Mouse (Mus musculus) stomach, postnatal 0 days (tissue): ENCODE results near the gene Unc5b. TPM values are rescaled to one million over a fixed set of nuclear protein-coding genes. Genes with fewer than 3 reads are reported as not detected.

ENCODE experiments used
- ATAC-seq: fragments of 200-750 bp; cut with Nextera tagmentation; 2 replicates; pipeline ENCODE4 v1.8.0; 2017; ENCODE audit not compliant: low FRiP score, low TSS enrichment
- DNase-seq: peaks from one replicate; pipeline ENCODE4 v3.0.0-alpha.2; 2016; ENCODE audit warnings: low spot score
- H3K27ac ChIP-seq: fragments of 300-500 bp; sonication (generic); replicated peaks from 2 replicates; pipeline ENCODE4 v1.5.1; 2014; ENCODE audit warnings: mild to moderate bottlenecking, control low read depth
- H3K27me3 ChIP-seq: fragments of 300-500 bp; sonication (generic); 2 replicates; pipeline ENCODE4 v1.6.1; 2014; ENCODE audit warnings: low read length; ENCODE audit not compliant: control insufficient read depth, insufficient read depth
- H3K36me3 ChIP-seq: fragments of 300-500 bp; sonication (generic); 2 replicates; pipeline ENCODE4 v1.6.1; 2014; ENCODE audit warnings: low read length, mixed read lengths; ENCODE audit not compliant: control insufficient read depth, insufficient read depth
- H3K4me1 ChIP-seq: fragments of 300-500 bp; sonication (generic); replicated peaks from 2 replicates; pipeline ENCODE4 v1.6.1; 2014; ENCODE audit warnings: antibody characterized with exemption; ENCODE audit not compliant: control insufficient read depth, insufficient read depth
- H3K4me2 ChIP-seq: fragments of 300-500 bp; sonication (generic); replicated peaks from 2 replicates; pipeline ENCODE4 v1.6.1; 2014; ENCODE audit warnings: low read depth, mild to moderate bottlenecking, control low read depth, moderate library complexity
- H3K4me3 ChIP-seq: fragments of 300-500 bp; sonication (generic); 2 replicates; pipeline ENCODE4 v1.5.1; 2014; ENCODE audit warnings: low read depth, low read length, control low read depth
- H3K9ac ChIP-seq: fragments of 300-500 bp; sonication (generic); 2 replicates; pipeline ENCODE4 v1.6.1; 2014; ENCODE audit warnings: mild to moderate bottlenecking, low read length, control low read depth, mixed read lengths
- H3K9me3 ChIP-seq: fragments of 300-500 bp; sonication (generic); 2 replicates; pipeline ENCODE4 v1.6.1; 2016; ENCODE audit warnings: low read length; ENCODE audit not compliant: control insufficient read depth
- CTCF ChIP-seq: IDR thresholded peaks from 2 replicates; pipeline ENCODE4 v1.5.1; 2016; ENCODE audit warnings: antibody characterized with exemption, low read depth, mild to moderate bottlenecking, moderate library complexity
- EP300 ChIP-seq: optimal IDR thresholded peaks from 2 replicates; pipeline ENCODE3; 2016; ENCODE audit warnings: antibody characterized with exemption
- WGBS: fragments of 180-500 bp; shearing (Covaris S2); extraction: QIAGEN DNeasy Blood & Tissue Kit; methylation state at CpG from one replicate; pipeline ENCODE4 v1.1.7; 2014; 5-methylcytosine and 5-hydroxymethylcytosine counted together
- polyA plus RNA-seq: library from polyadenylated mRNA; unstranded; fragments of >200 nt; fragmentation: Nextera tagmentation; extraction: Ambion mirVana; gene quantifications from 2 replicates; pipeline ENCODE4 v1.2.1, GENCODE M21; 2015

Gene Unc5b
- polyA plus RNA-seq, 1 experiment from 2014 or later = 3.8 TPM

DNA sequence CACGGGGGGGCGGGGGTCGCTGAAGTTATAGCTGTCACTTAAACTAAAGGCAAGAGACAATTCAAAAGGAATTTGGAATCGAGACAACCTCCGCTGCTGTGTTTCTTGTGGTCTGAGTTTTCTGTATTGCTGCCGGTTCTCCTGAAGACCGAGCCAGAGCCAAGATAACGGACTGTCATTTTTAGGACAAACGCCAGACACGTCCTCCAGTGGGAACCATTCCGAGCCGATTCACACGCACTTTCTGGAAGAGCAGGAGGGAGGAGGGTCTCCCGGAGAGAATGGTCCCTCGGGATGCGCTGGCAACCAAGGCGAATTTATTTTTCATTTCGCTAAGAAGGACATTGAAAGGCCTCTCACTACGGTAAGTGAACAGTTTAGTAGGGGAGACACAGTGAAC, 7.4 kb upstream of the Unc5b start:
- Histone ChIP-seq H3K4me3 (no peak overlapping the region), H3K9ac (no peak overlapping the region), H3K4me1 (no peaks in the 10 kb centered on the region), H3K9me3 (no peaks in the 10 kb centered on the region), H3K27ac (no peak overlapping the region), H3K27me3 (no peaks in the 10 kb centered on the region), H3K36me3 (no peaks in the 10 kb centered on the region), H3K4me2 (no peak overlapping the region)
- no peak for ATAC-seq
- 51% methylated on average over 19 of the region's 19 CpGs for WGBS
- no peak for TF ChIP-seq CTCF
- no peak for TF ChIP-seq EP300
- DNase-seq = no peak

DNA sequence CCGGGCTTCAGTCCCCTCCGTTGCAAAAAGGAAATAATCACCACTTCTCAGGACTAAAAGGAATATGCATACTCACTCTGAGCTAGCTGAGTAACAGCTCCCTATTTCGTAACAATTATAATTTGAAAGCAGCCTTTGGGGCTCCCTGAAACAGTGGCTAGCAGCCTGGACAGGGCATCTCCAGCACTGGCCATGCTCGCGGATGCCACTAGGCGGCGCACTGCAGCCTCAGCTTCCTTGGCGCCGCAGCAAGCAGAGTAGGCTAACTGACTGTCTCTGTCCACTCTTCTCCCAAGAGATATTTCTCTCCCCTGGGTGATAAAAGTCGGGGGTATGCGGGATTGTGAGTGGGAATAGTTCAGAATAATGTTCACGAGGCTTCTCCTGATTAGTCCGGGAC, 3.6 kb upstream of the Unc5b start:
- DNase-seq (peak; percentile 77), ATAC-seq (no peak)
- TF ChIP-seq CTCF (peak; percentile 94), EP300 (no peak)
- Histone ChIP-seq H3K27ac (no peak overlapping the region), H3K9ac (no peak overlapping the region), H3K4me1 (no peaks in the 10 kb centered on the region), H3K36me3 (no peaks in the 10 kb centered on the region), H3K27me3 (no peaks in the 10 kb centered on the region), H3K4me2 (no peak overlapping the region), H3K9me3 (no peaks in the 10 kb centered on the region), H3K4me3 (no peak overlapping the region)
- WGBS = 4% methylated on average over 13 of the region's 13 CpGs

DNA sequence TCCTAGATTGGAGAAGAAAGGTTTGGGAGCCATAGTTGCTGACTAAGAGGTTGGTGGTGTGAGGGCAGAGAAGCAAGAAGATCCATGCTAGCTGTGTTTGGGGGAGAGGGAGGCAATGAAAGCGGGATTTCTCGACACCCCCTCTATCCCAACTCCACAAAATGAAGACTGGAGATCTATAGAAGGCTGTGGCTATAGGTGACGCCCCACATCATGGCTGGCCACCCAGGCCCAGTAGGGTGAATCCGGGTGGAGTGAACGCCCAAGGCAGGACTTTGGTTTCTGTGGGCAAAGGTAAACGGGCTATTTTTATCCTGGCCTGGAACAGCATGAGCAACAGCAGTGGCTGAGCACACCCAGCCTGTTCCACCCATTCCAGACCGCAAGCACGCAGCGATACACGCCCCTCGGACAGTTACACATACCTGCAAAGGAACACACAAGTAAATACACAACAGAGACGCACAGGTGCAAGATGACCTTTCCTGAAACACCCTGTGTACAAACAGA, 1.3 kb upstream of the Unc5b start:
- Histone ChIP-seq H3K9me3 (no peaks in the 10 kb centered on the region), H3K4me3 (no peak overlapping the region), H3K27me3 (no peaks in the 10 kb centered on the region), H3K9ac (no peak overlapping the region), H3K36me3 (no peaks in the 10 kb centered on the region), H3K4me2 (no peak overlapping the region), H3K4me1 (no peaks in the 10 kb centered on the region), H3K27ac (0 out of 2 replicates have a peak overlapping the region, but pooled peaks have one; percentile 9)
- WGBS = 61% methylated on average over 12 of the region's 12 CpGs
- ATAC-seq (peak; percentile 75), DNase-seq (peak; percentile 79)
- TF ChIP-seq EP300 (no peak), CTCF (no peak)

DNA sequence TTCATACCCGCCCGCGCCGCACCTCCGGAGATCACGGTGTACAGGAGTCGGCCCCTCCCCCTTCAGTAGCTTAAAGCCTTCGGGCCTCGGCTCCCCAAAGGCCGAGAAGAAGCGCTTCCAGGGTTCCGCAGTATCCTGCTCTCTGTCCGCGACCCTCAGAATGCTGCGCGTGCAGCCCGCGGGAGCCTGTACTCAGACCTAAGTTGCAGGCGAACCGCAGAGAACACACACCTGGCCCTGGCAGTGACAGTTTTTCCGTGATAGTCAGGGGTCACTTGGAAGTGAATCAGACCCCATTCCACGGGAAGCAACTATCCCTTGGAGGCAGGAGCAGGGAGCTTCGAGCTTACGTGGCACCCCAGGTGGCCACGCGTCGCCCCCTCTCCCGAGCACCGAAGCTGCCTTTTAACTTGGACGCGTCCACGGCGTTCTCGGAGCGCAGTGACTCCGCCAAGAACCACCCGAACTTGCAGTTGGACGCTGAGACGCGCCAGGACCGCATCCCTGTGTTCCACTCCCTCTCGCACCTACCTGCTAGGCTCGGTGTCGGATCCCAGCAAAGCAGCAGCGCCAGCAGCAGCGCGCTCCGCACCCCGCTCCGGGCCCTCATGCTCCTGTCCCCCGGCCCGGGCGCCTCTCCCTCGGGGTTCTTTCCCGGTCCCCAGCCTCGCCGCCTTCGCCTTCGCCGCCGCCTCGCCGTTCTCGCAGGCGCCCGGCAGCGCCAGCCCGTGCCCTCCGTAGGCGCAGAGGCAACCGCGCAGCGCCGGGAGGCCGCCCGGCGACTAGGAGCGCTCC, 628 bp downstream of the Unc5b start:
- peak overlapping the region; percentile 75 for H3K9ac ChIP-seq
- WGBS = under 1% methylated on average over 77 of the region's 78 CpGs
- H3K27ac ChIP-seq = peak overlapping the region; percentile 90
- H3K4me3 ChIP-seq = peak overlapping the region; percentile 67
- H3K9me3 ChIP-seq = no peaks in the 10 kb centered on the region
- H3K4me2 ChIP-seq = peak overlapping the region; percentile 92
- no peaks in the 10 kb centered on the region for H3K36me3 ChIP-seq
- ATAC-seq (peak; percentile 0; the same call in 1 of the 2 replicates), DNase-seq (peak; percentile 49)
- H3K27me3 ChIP-seq = no peaks in the 10 kb centered on the region
- peaks cover 6% of the 10 kb centered on the region for H3K4me1 ChIP-seq
- TF ChIP-seq EP300 (no peak), CTCF (no peak)

DNA sequence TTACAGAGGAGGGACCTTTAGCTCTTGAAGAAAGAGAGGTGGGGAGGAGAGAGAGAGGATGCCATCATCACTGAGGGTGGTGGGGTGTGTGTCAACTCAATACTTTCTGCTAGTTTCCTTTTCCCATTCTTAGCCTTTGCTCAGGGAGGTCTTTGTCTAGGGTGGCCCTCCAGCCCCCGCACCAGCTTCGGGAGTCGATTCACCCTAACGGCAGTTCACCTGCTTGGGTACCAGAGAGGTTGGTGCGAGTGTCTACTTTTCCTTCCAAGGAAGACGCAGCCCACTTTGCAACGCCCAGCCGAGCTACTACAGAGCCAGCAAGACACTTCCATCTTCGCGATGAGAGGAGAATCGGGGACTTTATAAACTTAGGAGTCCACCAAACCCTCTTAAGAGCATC, 1.4 kb downstream of the Unc5b start:
- DNase-seq (no peak), ATAC-seq (no peak)
- H3K36me3 ChIP-seq = no peaks in the 10 kb centered on the region
- 1% methylated on average over 11 of the region's 11 CpGs for WGBS
- H3K9me3 ChIP-seq = no peaks in the 10 kb centered on the region
- H3K9ac ChIP-seq = no peak overlapping the region; the same call in 1 of the 2 replicates
- H3K27ac ChIP-seq = no peak overlapping the region
- H3K4me3 ChIP-seq = peak overlapping the region; percentile 67
- no peaks in the 10 kb centered on the region for H3K27me3 ChIP-seq
- TF ChIP-seq EP300 (no peak), CTCF (no peak)
- peak overlapping the region; percentile 92 for H3K4me2 ChIP-seq
- peaks cover 6% of the 10 kb centered on the region for H3K4me1 ChIP-seq

DNA sequence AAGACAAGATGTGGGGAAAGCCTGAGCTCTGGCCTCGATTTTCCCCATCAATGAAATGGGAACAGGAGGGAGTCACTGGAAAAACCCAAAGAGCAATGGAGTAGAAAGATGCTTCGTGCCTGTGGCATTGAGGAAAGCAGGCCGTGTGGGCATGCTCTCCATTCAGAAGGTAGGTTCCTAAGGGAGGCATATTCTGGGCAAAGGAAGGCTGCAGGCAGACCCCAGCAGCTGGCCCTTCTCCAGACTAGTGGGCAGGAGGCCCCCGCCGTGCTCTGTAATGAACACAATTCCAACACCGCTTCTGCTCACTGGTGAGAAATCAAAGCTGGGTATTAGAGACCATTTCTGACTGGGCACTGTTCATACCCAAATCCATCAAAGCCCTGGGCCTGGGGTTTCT, 2.3 kb downstream of the Unc5b start:
- H3K4me1 ChIP-seq = peaks cover 6% of the 10 kb centered on the region
- no peaks in the 10 kb centered on the region for H3K36me3 ChIP-seq
- TF ChIP-seq EP300 (no peak), CTCF (no peak)
- WGBS = 64% methylated on average over 6 of the region's 6 CpGs
- H3K9ac ChIP-seq = no peak overlapping the region
- peak overlapping the region; percentile 67; the same call in 1 of the 2 replicates for H3K4me3 ChIP-seq
- no peaks in the 10 kb centered on the region for H3K27me3 ChIP-seq
- H3K4me2 ChIP-seq = 0 out of 2 replicates have a peak overlapping the region, but pooled peaks have one; percentile 92
- H3K27ac ChIP-seq = no peak overlapping the region
- no peaks in the 10 kb centered on the region for H3K9me3 ChIP-seq
- no peak for DNase-seq
- ATAC-seq = no peak
